Mouse (Mus musculus) embryonic stem cell, embryonic (primary cell): ENCODE measurements around the gene Kcnj9.

ENCODE experiments used
- CTCF ChIA-PET, 4 experiments: fragments of 300-600 bp in 2 of 4; fragments of 350-600 bp in 2 of 4; sonication (Branson Sonifier 250); formaldehyde crosslinking; loops; one replicate each; lab custom pipeline; 2022; ENCODE audit warnings: inconsistent platforms in 2 of 4; lab: Charles Lee
- POLR2A ChIA-PET, 4 experiments: fragments of 300-600 bp in 2 of 4; fragments of 350-600 bp in 2 of 4; sonication (Branson Sonifier 250); formaldehyde crosslinking; loops; one replicate each; lab custom pipeline; 2022; ENCODE audit warnings: antibody characterized with exemption in 4 of 4, inconsistent platforms in 1 of 4; lab: Charles Lee

Gene Kcnj9

DNA sequence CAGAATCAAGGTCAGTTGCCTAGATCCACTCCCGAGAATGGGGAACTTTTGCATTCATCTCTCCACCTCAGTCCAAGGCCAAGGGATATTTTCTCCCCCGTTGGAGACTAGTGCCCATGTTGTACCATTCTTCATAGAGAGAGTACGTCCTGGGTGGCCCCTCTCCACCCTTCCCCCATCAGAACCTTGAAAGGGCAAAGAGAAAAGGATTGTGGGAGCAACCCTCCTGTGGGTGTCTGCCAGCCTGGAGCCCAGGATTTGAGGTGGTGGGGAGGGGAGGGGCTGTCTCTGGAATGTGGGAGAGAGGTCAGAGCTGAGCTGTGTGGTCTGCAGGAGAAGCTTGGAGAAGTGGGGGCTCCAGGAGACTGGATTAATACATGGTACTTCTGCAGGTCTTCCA, 14.8 kb upstream of the Kcnj9 start:
- POLR2A ChIA-PET: interaction anchor here in 2 of 4 experiments (1.2 to 1.3 kb wide), 2 partner anchors 13 to 20 kb away, joined by 3 to 4 read pairs; no protein-coding TSS in a partner anchor
- CTCF ChIA-PET: interaction anchor here in 2 of 4 experiments (0.6 to 1.6 kb wide), 7 partner anchors 10 to 138 kb away, joined by 3 to 7 read pairs (median 5); partner anchors contain the start of gene Pea15a (in 1 of the 2)

- ChIA-PET CTCF (interaction anchor here in 1 of 4 experiments (0.6 kb wide), 1 partner anchor 105 kb away, joined by 3 read pairs; no protein-coding TSS in a partner anchor), POLR2A (interaction anchor here in 2 of 4 experiments (1.0 to 3.6 kb wide), 2 partner anchors 9 kb away, joined by 3 to 26 read pairs; no protein-coding TSS in a partner anchor)
These were observed 13.6 kb upstream of the Kcnj9 start for GRCm38 (mm10) chr1:172342729-172343128.

DNA sequence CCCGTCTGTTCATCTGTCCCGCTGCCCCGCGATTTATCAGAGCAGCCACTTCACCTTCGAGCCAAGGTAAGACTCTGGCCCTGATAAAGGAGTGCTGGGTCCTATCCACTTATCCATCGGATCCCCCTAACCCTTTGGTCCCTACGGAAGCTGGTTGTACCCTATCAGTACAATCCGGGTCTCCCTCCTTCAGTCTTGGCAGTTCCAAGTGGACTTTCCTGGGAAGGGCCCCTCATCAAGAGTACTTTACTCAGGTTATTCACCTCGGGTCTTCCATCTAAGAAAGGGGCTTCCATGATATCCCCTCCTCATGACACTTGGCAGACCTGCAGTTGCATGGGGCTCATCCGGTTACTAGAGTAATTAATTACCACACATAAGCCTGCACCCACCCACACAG, 12.3 kb upstream of the Kcnj9 start:
- ChIA-PET CTCF (interaction anchor here in 3 of 4 experiments (0.5 to 1.9 kb wide), 13 partner anchors 8 to 317 kb away, joined by 3 to 14 read pairs (median 5); no protein-coding TSS in a partner anchor), POLR2A (interaction anchor here in 3 of 4 experiments (0.8 to 3.6 kb wide), 23 partner anchors 8 to 259 kb away, joined by 3 to 26 read pairs (median 3); partner anchors contain the start of genes Dcaf8 (in 3 of the 3), Pigm (in 2 of the 3), Copa (in 1 of the 3) and Kcnj9 (in 1 of the 3))

- CTCF ChIA-PET: interaction anchor here (0.5 to 1.9 kb wide), 15 partner anchors 9 to 316 kb away, joined by 3 to 14 read pairs (median 4); no protein-coding TSS in a partner anchor
- POLR2A ChIA-PET: interaction anchor here in 3 of 4 experiments (0.7 to 3.6 kb wide), 24 partner anchors 8 to 258 kb away, joined by 3 to 26 read pairs (median 3); partner anchors contain the start of genes Dcaf8 (in 3 of the 3), Pigm (in 2 of the 3), Copa (in 1 of the 3) and Kcnj9 (in 1 of the 3)
These were observed 11.7 kb upstream of the Kcnj9 start, which contains the start of gene Kcnj10 for GRCm38 (mm10) chr1:172340729-172341321. Kcnj10 (plus strand) TSS chr1:172341210.

DNA sequence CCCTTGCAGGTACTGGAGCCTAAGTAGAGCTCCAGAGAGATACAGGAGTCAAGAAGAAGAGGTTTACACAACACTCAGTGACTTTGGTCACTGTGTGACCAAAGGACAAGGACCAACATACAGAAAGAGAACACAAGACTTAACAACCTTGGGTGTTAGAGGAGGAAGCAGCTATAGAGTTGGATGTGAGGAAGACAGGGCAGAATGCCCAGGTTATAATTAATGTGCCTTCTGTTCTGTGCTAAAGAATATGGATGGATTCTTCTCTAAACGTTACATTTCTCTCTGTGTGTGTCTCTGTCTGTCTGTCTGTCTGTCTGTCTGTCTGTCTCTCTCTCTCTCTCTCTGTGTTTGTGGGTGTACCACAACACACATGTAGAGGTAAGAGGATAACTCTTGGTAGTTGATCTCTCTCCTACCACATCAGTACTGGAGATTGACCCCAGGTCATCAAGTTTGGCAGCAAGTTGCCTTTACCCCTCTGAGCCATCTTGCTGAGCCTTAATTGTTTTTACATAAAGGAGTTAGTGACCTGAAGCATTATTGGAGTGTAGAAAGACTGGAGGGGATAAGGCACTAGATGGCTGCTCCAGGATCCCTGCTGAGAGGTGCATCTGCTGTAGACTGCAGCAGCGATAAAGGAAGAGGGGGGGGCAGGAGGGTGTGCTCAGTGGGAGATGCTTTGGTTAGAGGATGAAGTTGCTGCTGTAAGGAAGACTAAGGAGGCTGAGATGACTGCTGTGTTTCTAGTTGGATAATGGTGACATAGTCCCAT, 8.5 kb upstream of the Kcnj9 start:
- POLR2A ChIA-PET: interaction anchor here in 1 of 4 experiments (1.1 kb wide), 1 partner anchor 13 kb away, joined by 3 read pairs; no protein-coding TSS in a partner anchor
- CTCF ChIA-PET: interaction anchor here in 1 of 4 experiments (1.0 kb wide), 1 partner anchor 12 kb away, joined by 3 read pairs; no protein-coding TSS in a partner anchor

DNA sequence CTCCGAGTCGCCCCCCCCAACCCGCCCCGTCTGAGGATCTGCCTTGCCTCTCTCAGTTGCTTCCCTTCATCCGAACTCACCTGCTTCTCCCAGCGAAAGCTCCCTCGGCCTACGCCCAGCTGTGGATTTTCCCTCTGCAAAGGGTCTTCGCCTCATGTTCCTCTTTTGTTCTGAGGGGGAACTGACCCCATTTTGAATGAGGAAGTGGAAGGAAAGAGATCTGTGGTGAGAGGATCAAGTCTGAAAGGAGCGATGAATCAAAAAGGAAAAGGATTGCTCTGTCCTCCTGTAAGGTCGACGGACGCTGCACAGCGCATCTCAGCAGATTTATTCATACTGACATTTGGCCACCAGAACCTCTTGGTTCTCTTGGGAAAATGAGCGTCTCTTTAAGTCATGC, 6.7 kb upstream of the Kcnj9 start:
- POLR2A ChIA-PET: interaction anchor here in 1 of 4 experiments (1.2 kb wide), 1 partner anchor 25 kb away, joined by 3 read pairs; no protein-coding TSS in a partner anchor
- CTCF ChIA-PET: interaction anchor here in 2 of 4 experiments (0.6 kb wide), 2 partner anchors 192 to 284 kb away, joined by 3 read pairs; no protein-coding TSS in a partner anchor

DNA sequence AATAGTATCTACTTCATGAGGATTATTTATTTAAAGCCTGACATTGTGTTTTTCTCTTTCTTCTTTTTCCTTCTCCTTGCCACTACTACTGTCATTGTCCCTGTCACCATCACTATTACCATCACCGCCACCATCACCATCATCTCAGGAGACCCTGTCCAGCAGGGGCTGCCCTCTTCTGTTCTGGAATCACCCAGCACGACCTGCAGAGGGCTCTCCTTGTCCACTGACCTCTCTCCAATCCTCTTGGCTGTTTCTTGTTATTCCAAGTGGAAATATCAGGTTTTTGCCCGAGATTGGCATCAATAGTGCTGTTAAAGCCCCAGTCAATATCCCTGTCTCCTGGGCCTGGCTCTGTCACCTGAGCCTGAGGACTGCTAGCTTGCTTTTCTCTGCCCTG, 4.4 kb upstream of the Kcnj9 start:
- CTCF ChIA-PET: interaction anchor here in 2 of 4 experiments (1.4 to 1.8 kb wide), 2 partner anchors 8 to 31 kb away, joined by 6 to 8 read pairs; no protein-coding TSS in a partner anchor
- POLR2A ChIA-PET: interaction anchor here in 1 of 4 experiments (0.9 to 2.2 kb wide), 3 partner anchors 12 to 186 kb away, joined by 3 to 7 read pairs (median 3); partner anchors contain the start of gene Dcaf8

GRCm38 (mm10) chr1:172332925-172333324, 3.8 kb upstream of the Kcnj9 start:
- CTCF ChIA-PET: no interaction called here
- POLR2A ChIA-PET: interaction anchor here in 2 of 4 experiments (1.1 to 2.2 kb wide), 3 partner anchors 8 to 19 kb away, joined by 3 to 7 read pairs (median 4); partner anchors contain the start of gene Kcnj10 (in 1 of the 2)

- CTCF ChIA-PET: interaction anchor here in 2 of 4 experiments (0.7 to 0.9 kb wide), 2 partner anchors 34 to 898 kb away, joined by 4 to 13 read pairs; no protein-coding TSS in a partner anchor
These were observed 2.4 kb upstream of the Kcnj9 start for GRCm38 (mm10) chr1:172331422-172331947.

GRCm38 (mm10) chr1:172329616-172330015, 498 bp upstream of the Kcnj9 start:
- ChIA-PET POLR2A (interaction anchor here in 1 of 4 experiments (1.8 to 2.2 kb wide), 2 partner anchors 11 to 182 kb away, joined by 5 to 6 read pairs; partner anchors contain the start of genes Dcaf8 and Kcnj10), CTCF (interaction anchor here in 1 of 4 experiments (0.7 kb wide), 1 partner anchor 11 kb away, joined by 3 read pairs; the partner anchor contains the start of gene Kcnj10)

More at GRCm38 (mm10) chr1:172331422-172331947, 2.4 kb upstream of the Kcnj9 start:
- POLR2A ChIA-PET: interaction anchor here in 1 of 4 experiments (0.6 to 2.2 kb wide), 5 partner anchors 9 to 257 kb away, joined by 3 to 6 read pairs (median 5); partner anchors contain the start of gene Kcnj10

GRCm38 (mm10) chr1:172328461-172328860, 657 bp downstream of the Kcnj9 start:
- POLR2A ChIA-PET: interaction anchor here in 1 of 4 experiments (1.1 kb wide), 1 partner anchor 12 kb away, joined by 4 read pairs; the partner anchor contains the start of gene Kcnj10
- CTCF ChIA-PET: no interaction called here

GRCm38 (mm10) chr1:172328041-172328440, 1.1 kb downstream of the Kcnj9 start:
- ChIA-PET POLR2A (interaction anchor here in 1 of 4 experiments (1.1 kb wide), 1 partner anchor 13 kb away, joined by 4 read pairs; the partner anchor contains the start of gene Kcnj10), CTCF (no interaction called here)

DNA sequence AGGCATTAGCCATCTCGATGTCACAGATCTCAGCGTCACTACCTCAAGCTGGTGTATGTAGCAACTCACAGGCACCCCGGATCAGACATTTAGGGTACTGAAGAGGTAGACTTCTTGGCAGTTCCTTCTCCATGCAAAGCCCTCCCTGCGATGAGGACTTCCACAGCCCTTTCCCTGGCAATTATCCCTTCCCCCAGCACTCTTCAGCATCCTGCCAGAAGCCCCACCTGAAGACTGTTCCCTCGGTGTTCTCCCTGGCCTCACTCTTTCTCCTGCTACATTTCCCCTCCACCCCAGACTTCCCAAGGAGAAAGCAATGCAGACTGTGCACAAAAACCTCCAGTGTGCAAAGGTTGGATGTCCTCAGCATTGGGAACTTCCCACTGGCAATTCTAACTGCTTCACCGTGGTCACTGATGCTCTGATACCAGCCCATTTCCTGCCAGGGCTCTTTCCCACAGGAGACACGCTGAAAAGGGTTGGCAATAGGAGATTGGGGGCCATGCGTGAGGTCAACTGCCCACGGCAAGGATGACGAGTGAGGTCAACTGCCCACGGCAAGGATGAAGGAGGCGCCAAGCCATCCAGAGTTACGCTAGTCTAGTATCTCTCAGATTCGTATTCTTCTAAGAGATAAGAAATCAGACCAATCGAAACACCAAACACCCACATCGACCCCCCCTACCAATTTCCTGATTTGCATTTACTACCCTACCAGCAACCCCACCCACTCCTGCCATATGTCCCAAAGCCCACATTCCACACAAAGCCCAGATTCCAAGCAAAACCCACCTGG, 1.7 kb downstream of the Kcnj9 start:
- ChIA-PET CTCF (no interaction called here), POLR2A (no interaction called here)

DNA sequence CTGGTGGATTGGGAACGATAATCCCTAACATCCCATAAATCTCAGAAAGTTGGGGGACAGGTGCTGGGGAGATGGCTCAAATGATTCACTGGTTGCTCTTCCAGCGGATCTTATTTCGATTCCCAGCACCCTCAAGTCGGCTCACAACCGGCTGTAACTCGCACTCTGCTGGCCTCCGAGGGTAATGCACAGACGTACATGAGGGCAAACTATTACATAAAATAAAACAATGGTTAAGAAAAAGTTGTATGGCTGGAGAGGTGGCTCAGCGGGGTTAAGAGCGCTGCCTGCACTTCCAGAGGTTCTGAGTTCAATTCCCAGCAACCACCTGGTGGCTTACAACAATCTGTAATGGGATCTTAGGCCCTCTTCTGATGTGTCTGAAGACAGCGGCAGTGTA, 2.4 kb downstream of the Kcnj9 start:
- CTCF ChIA-PET: interaction anchor here in 1 of 4 experiments (4.4 kb wide), 1 partner anchor 15 kb away, joined by 25 read pairs; no protein-coding TSS in a partner anchor
- POLR2A ChIA-PET: no interaction called here

DNA sequence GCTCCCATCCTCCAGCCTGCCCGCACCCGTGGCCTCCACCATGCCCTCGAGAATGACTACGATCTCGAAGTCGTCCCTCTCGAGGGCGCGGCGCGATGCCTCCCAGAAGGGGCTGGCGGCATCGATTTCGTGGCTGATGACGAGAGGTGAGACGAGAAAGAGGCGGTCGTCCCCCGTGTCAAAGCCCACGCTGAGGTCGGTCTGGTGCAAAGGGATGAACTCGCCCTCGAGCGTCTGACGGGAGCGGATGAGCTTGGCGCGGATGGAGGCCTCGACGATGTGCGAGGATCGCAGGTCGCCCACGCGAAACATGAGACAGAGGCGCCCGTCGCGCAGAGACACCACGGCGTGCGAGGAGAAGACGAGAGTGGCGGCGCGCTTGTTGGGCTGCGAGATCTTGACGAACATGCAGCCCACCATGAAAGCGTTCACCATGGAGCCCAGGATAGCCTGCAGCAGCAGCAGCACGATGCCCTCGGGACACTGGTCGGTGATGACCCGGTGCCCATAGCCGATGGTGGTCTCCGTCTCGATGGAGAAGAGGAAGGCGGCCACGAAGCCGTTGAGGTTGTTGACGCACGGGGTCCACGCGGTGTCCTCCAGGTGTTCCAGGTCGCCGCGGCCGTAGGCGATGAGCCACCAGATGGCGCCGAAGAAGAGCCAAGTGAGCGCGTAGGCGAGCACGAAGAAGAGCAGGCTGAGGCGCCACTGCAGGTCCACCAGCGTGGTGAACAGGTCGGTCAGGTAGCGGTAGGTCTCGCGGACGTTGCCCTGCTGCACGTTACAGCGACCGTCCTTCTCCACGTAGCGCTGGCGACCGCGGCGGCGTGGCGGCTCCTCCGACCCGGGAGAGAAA, 3.2 kb downstream of the Kcnj9 start:
- CTCF ChIA-PET: interaction anchor here in 2 of 4 experiments (0.8 to 4.4 kb wide), 27 partner anchors 8 to 500 kb away, joined by 3 to 25 read pairs (median 7); partner anchors contain the start of genes Kcnj10 (in 1 of the 2) and Pea15a (in 1 of the 2)
- POLR2A ChIA-PET: interaction anchor here in 3 of 4 experiments (0.7 to 3.3 kb wide), 14 partner anchors 10 to 377 kb away, joined by 3 to 19 read pairs (median 3); partner anchors contain the start of genes Dcaf8 (in 1 of the 3) and Pex19 (in 1 of the 3)
